Mouse (Mus musculus) heart, embryonic 14.5 days (tissue): ENCODE measurements around the gene Slc5a5. TPM values are rescaled to one million over a fixed set of nuclear protein-coding genes. Genes with fewer than 3 reads are reported as not detected.

Experiments used
- ATAC-seq: fragments of 200-750 bp; cut with Nextera tagmentation; 2 replicates; pipeline ENCODE4 v1.8.0; 2017; ENCODE audit warnings: low read depth, moderate TSS enrichment; ENCODE audit not compliant: insufficient number of reproducible peaks, insufficient read depth, low FRiP score
- H3K27ac ChIP-seq, 2 experiments: fragments of 200-500 bp in 1 of 2; fragments of 300-500 bp in 1 of 2; sonication (generic) in 1 of 2; replicated peaks in 1 of 2; 2 replicates each; pipeline ENCODE4 v1.5.1; 2012 to 2014; ENCODE audit warnings: low read depth in 2 of 2, low read length in 2 of 2, control low read depth in 1 of 2, mild to moderate bottlenecking in 1 of 2, mixed read lengths in 1 of 2; ENCODE audit not compliant: control insufficient read depth in 1 of 2, insufficient read depth in 1 of 2
- H3K27me3 ChIP-seq: fragments of 300-500 bp; sonication (generic); 2 replicates; pipeline ENCODE4 v1.6.1; 2014; ENCODE audit warnings: mild to moderate bottlenecking, low read length, control low read depth; ENCODE audit not compliant: control insufficient read depth, insufficient read depth
- H3K36me3 ChIP-seq: fragments of 300-500 bp; sonication (generic); 2 replicates; pipeline ENCODE4 v1.6.1; 2014; ENCODE audit warnings: mild to moderate bottlenecking, control low read depth, low read length, mixed read lengths; ENCODE audit not compliant: control insufficient read depth, insufficient read depth
- H3K4me1 ChIP-seq, 2 experiments: fragments of 200-500 bp in 1 of 2; fragments of 300-500 bp in 1 of 2; sonication (generic) in 1 of 2; 2 replicates each; pipeline ENCODE4 v1.6.1; 2012 to 2014; ENCODE audit warnings: low read length in 2 of 2, control low read depth in 1 of 2, mixed read lengths in 1 of 2; ENCODE audit not compliant: control insufficient read depth in 2 of 2, insufficient read depth in 2 of 2
- H3K4me2 ChIP-seq: fragments of 300-500 bp; sonication (generic); 2 replicates; pipeline ENCODE4 v1.6.1; 2014; ENCODE audit warnings: mild to moderate bottlenecking, low read length
- H3K4me3 ChIP-seq, 2 experiments: fragments of 200-500 bp in 1 of 2; fragments of 300-500 bp in 1 of 2; sonication (generic) in 1 of 2; 2 replicates each; pipeline ENCODE4 v1.5.1; 2012 to 2014; ENCODE audit warnings: low read length in 2 of 2, mild to moderate bottlenecking in 2 of 2, control low read depth in 1 of 2, low read depth in 1 of 2, moderate library complexity in 1 of 2; ENCODE audit not compliant: control insufficient read depth in 1 of 2, insufficient read depth in 1 of 2
- H3K9ac ChIP-seq: fragments of 300-500 bp; sonication (generic); 2 replicates; pipeline ENCODE4 v1.6.1; 2014; ENCODE audit warnings: mild to moderate bottlenecking, low read length
- H3K9me3 ChIP-seq: fragments of 300-500 bp; sonication (generic); 2 replicates; pipeline ENCODE4 v1.6.1; 2016; ENCODE audit warnings: low read length, control low read depth; ENCODE audit not compliant: control insufficient read depth
- WGBS: fragments of 180-500 bp; shearing (Covaris S2); extraction: QIAGEN DNeasy Blood & Tissue Kit; methylation state at CpG from one replicate; pipeline ENCODE4 v1.1.7; 2014; 5-methylcytosine and 5-hydroxymethylcytosine counted together
- polyA plus RNA-seq: library from polyadenylated mRNA; unstranded; fragments of >200 nt; fragmentation: Nextera tagmentation; extraction: Ambion mirVana; gene quantifications from 2 replicates; pipeline ENCODE4 v1.2.1, GENCODE M21; 2014

The Slc5a5 gene
- polyA plus RNA-seq, 1 experiment from 2014 or later: not detected

- no peak for ATAC-seq
- H3K9me3 ChIP-seq: no peaks in the 10 kb centered on the region
- no peak overlapping the region for H3K4me2 ChIP-seq
- H3K36me3 ChIP-seq: no peaks in the 10 kb centered on the region
- 13% methylated on average over 4 of the region's 4 CpGs for WGBS
- no peak overlapping the region for H3K9ac ChIP-seq
- H3K4me1 ChIP-seq: peaks cover 9 to 24% of the 10 kb centered on the region in 2 experiments
- H3K4me3 ChIP-seq: no peak overlapping the region
- 0 out of 2 replicates have a peak, but pooled peaks cover 3% of the 10 kb centered on the region for H3K27me3 ChIP-seq
- no peak overlapping the region for H3K27ac ChIP-seq
Measured at GRCm38 (mm10) chr8:70903112-70903511, 10.6 kb upstream of the Slc5a5 start.

- no peak overlapping the region for H3K4me2 ChIP-seq
- H3K9me3 ChIP-seq: no peaks in the 10 kb centered on the region
- H3K4me1 ChIP-seq: peaks cover 6 to 16% of the 10 kb centered on the region in 2 experiments
- no peak overlapping the region for H3K9ac ChIP-seq
- no peak for ATAC-seq
- no peak overlapping the region for H3K27ac ChIP-seq
- H3K36me3 ChIP-seq: no peaks in the 10 kb centered on the region
- H3K27me3 ChIP-seq: 0 out of 2 replicates have a peak, but pooled peaks cover 3% of the 10 kb centered on the region
- WGBS: 34% methylated on average over 5 of the region's 5 CpGs
- no peak overlapping the region for H3K4me3 ChIP-seq
Measured at GRCm38 (mm10) chr8:70902211-70902610, 9.7 kb upstream of the Slc5a5 start.

GRCm38 (mm10) chr8:70900872-70901387, 8.4 kb upstream of the Slc5a5 start:
- Histone ChIP-seq H3K36me3 (no peaks in the 10 kb centered on the region), H3K4me1 (peaks cover 6 to 15% of the 10 kb centered on the region in 2 experiments; a peak in 3 of 4 replicates), H3K4me2 (no peak overlapping the region), H3K27me3 (0 out of 2 replicates have a peak, but pooled peaks cover 3% of the 10 kb centered on the region), H3K9me3 (no peaks in the 10 kb centered on the region), H3K9ac (no peak overlapping the region), H3K27ac (no peak overlapping the region), H3K4me3 (no peak overlapping the region)
- no peak for ATAC-seq
- WGBS: 54% methylated on average over 2 of the region's 2 CpGs

GRCm38 (mm10) chr8:70899226-70899625, 6.7 kb upstream of the Slc5a5 start:
- H3K4me1 ChIP-seq: peaks cover 6 to 12% of the 10 kb centered on the region in 2 experiments; a peak in 3 of 4 replicates
- 75% methylated on average over 2 of the region's 2 CpGs for WGBS

GRCm38 (mm10) chr8:70898661-70899198, 6.2 kb upstream of the Slc5a5 start:
- Histone ChIP-seq H3K9me3 (no peaks in the 10 kb centered on the region), H3K4me2 (peak overlapping the region; percentile 96; the same call in 1 of the 2 replicates), H3K27me3 (peaks cover 5% of the 10 kb centered on the region; the same call in 1 of the 2 replicates), H3K4me3 (no peak overlapping the region), H3K4me1 (peaks cover 6 to 12% of the 10 kb centered on the region in 2 experiments; a peak in 3 of 4 replicates), H3K27ac (no peak overlapping the region), H3K9ac (peak overlapping the region; percentile 95; the same call in 1 of the 2 replicates), H3K36me3 (peaks cover 22% of the 10 kb centered on the region)
- ATAC-seq: no peak
- 31% methylated on average over 2 of the region's 2 CpGs for WGBS

More at GRCm38 (mm10) chr8:70899226-70899625, 6.7 kb upstream of the Slc5a5 start:
- no peak overlapping the region for H3K27ac ChIP-seq
- ATAC-seq: no peak
- no peak overlapping the region for H3K9ac ChIP-seq
- peaks cover 3% of the 10 kb centered on the region; the same call in 1 of the 2 replicates for H3K27me3 ChIP-seq
- H3K9me3 ChIP-seq: no peaks in the 10 kb centered on the region
- H3K4me2 ChIP-seq: no peak overlapping the region
- H3K36me3 ChIP-seq: peaks cover 17% of the 10 kb centered on the region
- no peak overlapping the region for H3K4me3 ChIP-seq

- peaks cover 23% of the 10 kb centered on the region for H3K36me3 ChIP-seq
- WGBS: under 1% methylated on average over 20 of the region's 20 CpGs
- H3K4me2 ChIP-seq: peak overlapping the region; percentile 96
- ATAC-seq: peak; percentile 29; the same call in 1 of the 2 replicates
- H3K27ac ChIP-seq: peak overlapping the region; percentile 82 to 84
- H3K4me3 ChIP-seq: peak overlapping the region; percentile 78 to 95
- H3K9me3 ChIP-seq: no peaks in the 10 kb centered on the region
- H3K4me1 ChIP-seq: peaks cover 6 to 14% of the 10 kb centered on the region in 2 experiments; a peak in 3 of 4 replicates
- H3K9ac ChIP-seq: peak overlapping the region; percentile 95
- H3K27me3 ChIP-seq: peaks cover 14% of the 10 kb centered on the region
Measured at GRCm38 (mm10) chr8:70897681-70898413, 5.3 kb upstream of the Slc5a5 start.

GRCm38 (mm10) chr8:70897021-70897680, 4.6 kb upstream of the Slc5a5 start, which contains the start of gene Rpl18a:
Rpl18a (minus strand) TSS chr8:70897412.
- Histone ChIP-seq H3K36me3 (peaks cover 23% of the 10 kb centered on the region), H3K9me3 (no peaks in the 10 kb centered on the region), H3K9ac (peak within 1 kb of the TSS; percentile 95), H3K27me3 (peaks cover 18% of the 10 kb centered on the region), H3K4me3 (peak within 1 kb of the TSS; percentile 92 to 95), H3K4me2 (peak within 1 kb of the TSS; percentile 97), H3K27ac (peak within 1 kb of the TSS; percentile 82 to 84), H3K4me1 (peaks cover 7 to 21% of the 10 kb centered on the region in 2 experiments; a peak in 3 of 4 replicates)
- peak; percentile 98 for ATAC-seq
- under 1% methylated on average over 60 of the region's 60 CpGs for WGBS
